ENCODE assay signal across 20 mouse cellular contexts in the genomic region with DNA sequence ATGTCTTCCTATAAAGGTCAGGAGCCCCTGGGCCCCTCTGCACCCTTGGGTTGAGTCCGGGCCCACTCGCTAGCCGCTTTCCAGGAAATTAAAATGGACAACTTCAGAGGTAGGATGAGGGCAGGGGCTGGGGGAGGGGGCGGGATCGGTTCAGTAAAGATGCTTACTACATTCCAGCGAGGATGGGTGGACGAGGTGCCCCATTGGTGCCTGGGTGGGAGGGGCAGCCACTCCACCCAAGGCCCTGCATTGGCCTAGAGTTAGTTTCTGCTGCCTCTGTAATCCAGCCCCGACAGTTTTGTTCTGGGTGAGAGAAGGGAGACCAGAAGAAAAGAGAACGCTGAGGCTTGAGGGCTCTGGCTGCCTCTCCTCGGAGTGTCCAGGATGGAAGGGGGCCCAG. TPM values are rescaled to one million over a fixed set of nuclear protein-coding genes. Genes with fewer than 3 reads are reported as not detected.
DNase-seq lines count a peak whose midpoint lies in the region; ATAC-seq lines count a peak whose summit lies in the region.
"Had no signal": no experiment of that assay in that cellular context is flagged by ENCODE, and none has a peak within 500 bp of the region (broad histone marks: within the 10 kb centered on the region; RNA-seq: fewer than 3 reads in every experiment).

No protein-coding gene starts in this region.

- peaks cover 61% of the 10 kb centered on the region for H3K4me1 ChIP-seq in hindbrain, embryonic 10.5 days (replicated peaks)
- no peaks in the 10 kb centered on the region for H3K4me1 ChIP-seq in hindbrain, embryonic 16.5 days (ENCODE audit: control insufficient read depth, insufficient read depth, low read depth, low read length)
- H3K4me1 ChIP-seq in midbrain, embryonic 10.5 days: peaks cover 62% of the 10 kb centered on the region
- H3K4me1 ChIP-seq in midbrain, embryonic 16.5 days (ENCODE audit: control insufficient read depth, insufficient read depth, low read length): no peaks in the 10 kb centered on the region
- H3K4me1 ChIP-seq in embryonic facial prominence, embryonic 12.5 days: peaks cover 30% of the 10 kb centered on the region
- peaks cover 27% of the 10 kb centered on the region for H3K4me1 ChIP-seq in kidney, embryonic 15.5 days

- peak; percentile 48 for DNase-seq in hindbrain, embryonic 10.5 days (ENCODE audit: low spot score)
- DNase-seq in midbrain, embryonic 10.5 days (ENCODE audit: low spot score): no peak
- no peak for DNase-seq in frontal cortex, postnatal 36 days (ENCODE audit: low spot score in 2 of 2)
- DNase-seq: adrenal gland, postnatal 14 days; cerebellum, adult 8-10 months; cerebellum, postnatal 36 days; gastrocnemius, postnatal 10 days; heart, postnatal 4 days; kidney, adult 8-10 months; kidney, postnatal 14 days; liver, embryonic 13.5 days; lung, embryonic 14.5 days; lung, postnatal 4 days had no signal

- ATAC-seq in hindbrain, embryonic 16.5 days: no peak
- ATAC-seq in midbrain, embryonic 16.5 days: no peak
- ATAC-seq in embryonic facial prominence, embryonic 12.5 days (ENCODE audit: insufficient number of reproducible peaks, insufficient read depth, low FRiP score, low TSS enrichment): no peak
- no peak for ATAC-seq in kidney, embryonic 15.5 days (replicated peaks; ENCODE audit: low FRiP score)
- ATAC-seq: activated CD4-positive, CD25-positive, alpha-beta regulatory T cell, adult 4 months; forebrain, embryonic 15.5 days had no signal

- no peak overlapping the region for H3K4me2 ChIP-seq in hindbrain, embryonic 16.5 days (ENCODE audit: low read length)
- H3K4me2 ChIP-seq in midbrain, embryonic 16.5 days (ENCODE audit: low read length): no peak overlapping the region
- no peak overlapping the region for H3K4me2 ChIP-seq in embryonic facial prominence, embryonic 12.5 days (replicated peaks)
- H3K4me2 ChIP-seq in kidney, embryonic 15.5 days: no peak overlapping the region
- H3K4me2 ChIP-seq: forebrain, embryonic 15.5 days had no signal

- H3K27me3 ChIP-seq in hindbrain, embryonic 10.5 days (ENCODE audit: insufficient read depth, poor library complexity, severe bottlenecking): peaks cover 10% of the 10 kb centered on the region
- H3K27me3 ChIP-seq in hindbrain, embryonic 16.5 days (replicated peaks; ENCODE audit: control insufficient read depth, insufficient read depth, low read length): no peaks in the 10 kb centered on the region
- H3K27me3 ChIP-seq in midbrain, embryonic 10.5 days (ENCODE audit: low read depth, poor library complexity, severe bottlenecking): peaks cover 9% of the 10 kb centered on the region
- no peaks in the 10 kb centered on the region for H3K27me3 ChIP-seq in midbrain, embryonic 16.5 days (ENCODE audit: control insufficient read depth, insufficient read depth, low read depth, low read length)
- no peaks in the 10 kb centered on the region for H3K27me3 ChIP-seq in embryonic facial prominence, embryonic 12.5 days
- H3K27me3 ChIP-seq in kidney, embryonic 15.5 days: no peaks in the 10 kb centered on the region
- H3K27me3 ChIP-seq: forebrain, embryonic 15.5 days had no signal

- H3K36me3 ChIP-seq in hindbrain, embryonic 10.5 days: peaks cover 29% of the 10 kb centered on the region
- no peaks in the 10 kb centered on the region for H3K36me3 ChIP-seq in hindbrain, embryonic 16.5 days (ENCODE audit: control insufficient read depth, insufficient read depth, low read length)
- peaks cover 30% of the 10 kb centered on the region for H3K36me3 ChIP-seq in midbrain, embryonic 10.5 days
- H3K36me3 ChIP-seq in midbrain, embryonic 16.5 days (ENCODE audit: control insufficient read depth, insufficient read depth, low read length): peaks cover 4% of the 10 kb centered on the region; the same call in 1 of the 2 replicates
- H3K36me3 ChIP-seq in embryonic facial prominence, embryonic 12.5 days: peaks cover 12% of the 10 kb centered on the region
- H3K36me3 ChIP-seq in kidney, embryonic 15.5 days: peaks cover 16% of the 10 kb centered on the region
- H3K36me3 ChIP-seq: liver, embryonic 13.5 days had no signal

- H3K27ac ChIP-seq in hindbrain, embryonic 10.5 days: peak overlapping the region; percentile 85
- no peak overlapping the region for H3K27ac ChIP-seq in hindbrain, embryonic 16.5 days (ENCODE audit: low read depth, low read length)
- peak overlapping the region; percentile 81 for H3K27ac ChIP-seq in midbrain, embryonic 10.5 days (replicated peaks)
- no peak overlapping the region for H3K27ac ChIP-seq in midbrain, embryonic 16.5 days (ENCODE audit: low read length)
- H3K27ac ChIP-seq in embryonic facial prominence, embryonic 12.5 days: peak overlapping the region; percentile 50; the same call in 1 of the 2 replicates
- no peak overlapping the region for H3K27ac ChIP-seq in kidney, embryonic 15.5 days
- H3K27ac ChIP-seq: forebrain, embryonic 15.5 days; layer of hippocampus, adult 2 months; liver, embryonic 13.5 days had no signal

- 12% methylated on average over 10 of the region's 10 CpGs for WGBS in hindbrain, embryonic 10.5 days
- WGBS in hindbrain, embryonic 16.5 days: 27% methylated on average over 10 of the region's 10 CpGs
- WGBS in midbrain, embryonic 10.5 days: 20% methylated on average over 10 of the region's 10 CpGs
- WGBS in midbrain, embryonic 16.5 days: 20% methylated on average over 10 of the region's 10 CpGs
- 18% methylated on average over 10 of the region's 10 CpGs for WGBS in embryonic facial prominence, embryonic 12.5 days
- 32% methylated on average over 10 of the region's 10 CpGs for whole genome bisulfite sequencing in kidney, embryonic 15.5 days

- no peaks in the 10 kb centered on the region for H3K9me3 ChIP-seq in hindbrain, embryonic 10.5 days
- H3K9me3 ChIP-seq in hindbrain, embryonic 16.5 days (ENCODE audit: control insufficient read depth, low read length): no peaks in the 10 kb centered on the region
- H3K9me3 ChIP-seq in midbrain, embryonic 10.5 days (replicated peaks): no peaks in the 10 kb centered on the region
- H3K9me3 ChIP-seq in midbrain, embryonic 16.5 days (replicated peaks; ENCODE audit: control insufficient read depth, low read length, poor library complexity, severe bottlenecking): no peaks in the 10 kb centered on the region
- H3K9me3 ChIP-seq in embryonic facial prominence, embryonic 12.5 days: no peaks in the 10 kb centered on the region
- H3K9me3 ChIP-seq in kidney, embryonic 15.5 days (replicated peaks): no peaks in the 10 kb centered on the region
- H3K9me3 ChIP-seq: forebrain, embryonic 15.5 days; liver, embryonic 13.5 days had no signal

- H3K4me3 ChIP-seq in hindbrain, embryonic 10.5 days: peak overlapping the region; percentile 3; the same call in 1 of the 2 replicates
- H3K4me3 ChIP-seq in hindbrain, embryonic 16.5 days (ENCODE audit: low read length): no peak overlapping the region
- no peak overlapping the region for H3K4me3 ChIP-seq in midbrain, embryonic 10.5 days
- H3K4me3 ChIP-seq in midbrain, embryonic 16.5 days (ENCODE audit: low read depth, low read length): no peak overlapping the region
- no peak overlapping the region for H3K4me3 ChIP-seq in embryonic facial prominence, embryonic 12.5 days
- no peak overlapping the region for H3K4me3 ChIP-seq in kidney, embryonic 15.5 days (replicated peaks)
- H3K4me3 ChIP-seq: forebrain, embryonic 15.5 days; layer of hippocampus, adult 2 months; liver, embryonic 13.5 days had no signal

- H3K9ac ChIP-seq in hindbrain, embryonic 16.5 days (ENCODE audit: low read depth, low read length): no peak overlapping the region
- H3K9ac ChIP-seq in midbrain, embryonic 16.5 days (ENCODE audit: low read depth, low read length): no peak overlapping the region
- no peak overlapping the region for H3K9ac ChIP-seq in embryonic facial prominence, embryonic 12.5 days
- no peak overlapping the region for H3K9ac ChIP-seq in kidney, embryonic 15.5 days
- H3K9ac ChIP-seq: forebrain, embryonic 15.5 days; liver, embryonic 13.5 days; lung, embryonic 14.5 days had no signal

RNA-seq across cellular contexts. Expression of a gene that starts 17.5 kb away (rescaled TPM):
- 44.4 and 45.9 TPM in 2 replicates for polyA plus RNA-seq in hindbrain, embryonic 10.5 days (2016; fragmentation: Nextera tagmentation; extraction: Ambion mirVana)
- polyA plus RNA-seq in hindbrain, embryonic 16.5 days (2015; fragmentation: Nextera tagmentation; extraction: Ambion mirVana): 30.0 and 39.7 TPM in 2 replicates
- polyA plus RNA-seq in midbrain, embryonic 10.5 days (2016; fragmentation: Nextera tagmentation; extraction: Ambion mirVana): 44.4 and 45.3 TPM in 2 replicates
- 33.7 and 34.2 TPM in 2 replicates for polyA plus RNA-seq in midbrain, embryonic 16.5 days (2015; fragmentation: Nextera tagmentation; extraction: Ambion mirVana)
- 38.8 and 41.5 TPM in 2 replicates for polyA plus RNA-seq in embryonic facial prominence, embryonic 12.5 days (2016; fragmentation: Nextera tagmentation; extraction: Ambion mirVana)
- polyA plus RNA-seq in kidney, embryonic 15.5 days (2015; fragmentation: Nextera tagmentation; extraction: Ambion mirVana): 33.9 and 37.1 TPM in 2 replicates

RNA-seq across cellular contexts. Expression of a gene that starts 17.7 kb away (rescaled TPM):
- 5.5 and 7.9 TPM in 2 replicates for polyA plus RNA-seq in hindbrain, embryonic 10.5 days (2016; fragmentation: Nextera tagmentation; extraction: Ambion mirVana)
- polyA plus RNA-seq in hindbrain, embryonic 16.5 days (2015; fragmentation: Nextera tagmentation; extraction: Ambion mirVana): 12.5 and 15.8 TPM in 2 replicates
- 5.4 and 7.5 TPM in 2 replicates for polyA plus RNA-seq in midbrain, embryonic 10.5 days (2016; fragmentation: Nextera tagmentation; extraction: Ambion mirVana)
- polyA plus RNA-seq in midbrain, embryonic 16.5 days (2015; fragmentation: Nextera tagmentation; extraction: Ambion mirVana): 14.2 and 15.5 TPM in 2 replicates
- polyA plus RNA-seq in embryonic facial prominence, embryonic 12.5 days (2016; fragmentation: Nextera tagmentation; extraction: Ambion mirVana): 12.4 and 13.1 TPM in 2 replicates
- 5.1 and 7.0 TPM in 2 replicates for polyA plus RNA-seq in kidney, embryonic 15.5 days (2015; fragmentation: Nextera tagmentation; extraction: Ambion mirVana)

Comparison
In these comparisons a context has a peak if more than half of its experiments do, and no peak if none do; other contexts are left out.
1. H3K27ac ChIP-seq: peak in hindbrain, embryonic 10.5 days (single experiment), midbrain, embryonic 10.5 days (single experiment) and embryonic facial prominence, embryonic 12.5 days (single experiment); none in hindbrain, embryonic 16.5 days (single experiment), midbrain, embryonic 16.5 days (single experiment) and kidney, embryonic 15.5 days (single experiment).